ENCODE assay signal across 18 mouse cellular contexts in the genomic region with DNA sequence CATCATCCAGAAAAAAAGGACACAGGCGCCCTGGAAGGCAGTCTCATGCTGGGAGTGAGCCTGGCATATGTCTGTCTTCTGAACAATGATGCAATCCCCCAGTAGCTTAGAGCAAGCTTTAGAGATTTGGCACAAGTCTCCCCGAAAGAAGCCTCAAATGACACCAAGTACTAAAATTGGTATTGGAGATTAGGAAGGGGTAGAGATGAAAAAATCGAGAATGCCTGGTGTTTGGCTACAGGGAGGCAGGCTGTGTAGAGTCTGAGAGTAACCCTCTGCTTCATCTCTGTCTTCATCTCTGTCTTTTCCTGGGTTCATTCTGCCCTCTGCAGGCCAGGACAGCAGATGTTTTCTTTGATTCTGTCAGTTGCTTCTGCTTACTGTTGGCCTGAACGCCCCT. TPM values are rescaled to one million over a fixed set of nuclear protein-coding genes. Genes with fewer than 3 reads are reported as not detected.
DNase-seq lines count a peak whose midpoint lies in the region; ATAC-seq and TF ChIP-seq lines count a peak whose summit lies in the region.
"Had no signal": no experiment of that assay in that cellular context is flagged by ENCODE, and none has a peak within 500 bp of the region (broad histone marks: within the 10 kb centered on the region; RNA-seq: fewer than 3 reads in every experiment).

No protein-coding gene starts in this region.

- TF ChIP-seq POLR2A in brain, embryonic 14.5 days (IDR thresholded peaks at IDR 0.05; ENCODE audit: borderline replicate concordance, extremely low read depth, insufficient read depth, insufficient read length, poor library complexity, severe bottlenecking) = no peak

- H3K4me3 ChIP-seq in left cerebral cortex, adult 2 months = no peak overlapping the region
- H3K4me3 ChIP-seq: erythroblast, embryonic 14.5 days had no signal

- intact Hi-C loops in left cerebral cortex, adult 2 months (cut with DNase I) = no loop called here

- TF ChIP-seq CTCF in left cerebral cortex, adult 2 months (IDR thresholded peaks at IDR 0.05) = peak; percentile 52
- TF ChIP-seq CTCF in brain, embryonic 14.5 days (IDR thresholded peaks at IDR 0.05; ENCODE audit: borderline replicate concordance, extremely low read depth, insufficient read depth, insufficient read length) = peak; percentile 38; the same call in 1 of the 2 replicates

- DNase-seq in frontal cortex, postnatal 10 days (ENCODE audit: low spot score in 2 of 2) = no peak
- no peak for DNase-seq in left cerebral cortex, adult 2 months (ENCODE audit: extremely low spot score in 1 of 2, low spot score in 2 of 2)
- no peak for DNase-seq in left cerebral cortex, adult 11 months (ENCODE audit: low spot score)
- peak; percentile 15 for DNase-seq in 416B (ENCODE audit: low read depth)
- DNase-seq in brain, embryonic 14.5 days (ENCODE audit: low read depth) = no peak
- no peak for DNase-seq in layer of hippocampus, adult 18-20 months (ENCODE audit: low spot score in 2 of 2)
- DNase-seq in spleen, postnatal 36 days (ENCODE audit: low spot score in 2 of 2) = no peak
- DNase-seq: adrenal gland, postnatal 10 days; kidney, adult 8-10 months; lung, adult 18-20 months; thymus, adult 2 months had no signal

- ATAC-seq in frontal cortex, adult (ENCODE audit: low TSS enrichment) = peak; percentile 85
- ATAC-seq: CD4-positive, CD25-positive, alpha-beta regulatory T cell, adult 4 months had no signal

- no peak overlapping the region for H3K27ac ChIP-seq in left cerebral cortex, adult 2 months

RNA-seq across cellular contexts. Expression of a gene that starts 24.5 kb away (rescaled TPM):
- total RNA-seq in left cerebral cortex, adult 2 months (2021) = 10 to 100 TPM; 29.8 to 30.3 TPM
- 13.2 and 15.7 TPM in 2 replicates for polyA plus RNA-seq in brain, embryonic 14.5 days (2012; rRNA removed)
- total RNA-seq in layer of hippocampus, adult 18-20 months (2021) = 10 to 100 TPM; 46.7 to 58.2 TPM

RNA-seq across cellular contexts. Expression of a gene that starts 32.1 kb away (rescaled TPM):
- total RNA-seq in left cerebral cortex, adult 2 months (2021) = 1 to 10 TPM; 2.0 to 2.2 TPM
- 2.1 and 2.8 TPM in 2 replicates for polyA plus RNA-seq in brain, embryonic 14.5 days (2012; rRNA removed)
- total RNA-seq in layer of hippocampus, adult 18-20 months (2021) = 1 to 10 TPM; 1.6 to 1.7 TPM
- total RNA-seq: granulocyte monocyte progenitor cell, adult 5-6 weeks; heart, postnatal 25 days; megakaryocyte-erythroid progenitor cell, adult 5-6 weeks had no signal
- polyA plus RNA-seq: CD4-positive, CD25-positive, alpha-beta regulatory T cell, adult 4 months; erythroblast, embryonic 14.5 days had no signal

RNA-seq across cellular contexts. Expression of a gene that starts 49.8 kb away (rescaled TPM):
- total RNA-seq in left cerebral cortex, adult 2 months (2021) = under 1 TPM; 0.16 to 0.28 TPM
- 0.25 and 0.33 TPM in 2 replicates for polyA plus RNA-seq in brain, embryonic 14.5 days (2012; rRNA removed)
- under 1 TPM in 1 of 2 experiments, not detected in 1; 0.38 TPM for total RNA-seq in layer of hippocampus, adult 18-20 months (2021)
- total RNA-seq: layer of hippocampus, postnatal 14 days; megakaryocyte-erythroid progenitor cell, adult 5-6 weeks had no signal
- polyA plus RNA-seq: CD4-positive, CD25-positive, alpha-beta regulatory T cell, adult 4 months; erythroblast, embryonic 14.5 days; thymus, adult 2 months had no signal
